Mouse (Mus musculus) retina, embryonic 14.5 days (tissue): ENCODE measurements around the gene E4f1.

Experiments
- DNase-seq: peaks from one replicate; pipeline ENCODE4 v3.0.0-alpha.2; 2015; ENCODE audit warnings: low spot score

E4f1 gene

DNA sequence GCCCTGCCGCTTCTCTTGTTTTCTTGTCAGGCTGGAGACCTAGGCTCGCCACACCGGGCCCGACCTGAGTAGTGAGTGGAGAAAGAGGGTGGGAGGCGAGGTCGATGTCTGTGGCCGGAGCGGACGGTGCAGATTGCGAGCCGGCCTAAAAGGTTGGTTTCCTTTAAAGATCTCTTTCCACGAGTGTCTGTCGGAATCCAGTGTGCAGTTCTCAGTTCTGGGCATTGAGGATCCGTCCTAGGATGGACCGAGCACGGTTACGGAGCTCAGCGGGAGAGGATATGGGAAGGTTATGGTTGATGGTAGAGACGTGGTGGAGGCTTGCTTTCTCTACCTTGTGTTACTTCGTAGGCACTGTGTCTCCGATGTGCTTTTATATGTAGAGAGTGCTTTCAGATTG is 55.1 kb downstream of the E4f1 start:
- peak; percentile 30 for DNase-seq

DNA sequence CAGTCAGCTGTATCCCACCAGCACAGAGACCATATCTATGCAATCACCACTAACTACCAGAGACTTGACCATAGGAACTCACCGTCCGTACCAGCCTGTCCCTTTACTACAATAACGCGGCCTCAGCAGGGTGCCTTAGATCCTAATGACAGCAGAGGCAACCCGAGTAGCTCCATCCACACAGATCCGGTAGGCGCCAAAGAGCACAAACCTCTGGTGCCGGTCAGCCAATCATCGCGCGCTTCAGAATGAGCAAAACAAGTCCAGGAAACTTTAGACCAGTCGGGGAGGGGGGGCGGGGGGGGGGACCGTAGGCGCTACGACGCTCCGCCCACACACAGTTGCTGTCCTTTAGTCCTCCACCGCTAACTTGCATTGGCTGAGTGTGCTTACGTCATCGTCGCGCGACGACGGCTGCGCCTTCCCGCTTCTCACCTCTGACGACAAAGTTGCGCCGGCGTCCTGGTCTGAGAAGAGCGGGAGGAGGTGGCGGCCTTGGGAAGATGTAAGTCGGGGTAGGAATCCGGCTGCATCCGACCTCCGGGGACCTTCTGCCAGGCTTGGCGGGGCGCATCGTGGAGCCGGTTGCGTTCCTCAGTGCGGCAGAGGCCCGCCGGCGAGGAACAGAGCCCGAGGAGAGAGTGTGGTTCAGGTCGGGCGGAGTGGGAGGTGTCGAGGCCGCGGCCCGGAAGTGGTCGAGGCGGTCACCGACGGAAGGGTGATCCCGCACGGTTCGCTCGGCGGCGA is 55.7 kb downstream of the E4f1 start, which contains the start of gene Rnps1:
Gene Rnps1 (plus strand): TSS at position 336 of the 747 bp plus-strand sequence.
- DNase-seq, result peak; percentile 100

GRCm38 (mm10) chr17:24413557-24414211 is 56.4 kb downstream of the E4f1 start:
- DNase-seq, result no peak

DNA sequence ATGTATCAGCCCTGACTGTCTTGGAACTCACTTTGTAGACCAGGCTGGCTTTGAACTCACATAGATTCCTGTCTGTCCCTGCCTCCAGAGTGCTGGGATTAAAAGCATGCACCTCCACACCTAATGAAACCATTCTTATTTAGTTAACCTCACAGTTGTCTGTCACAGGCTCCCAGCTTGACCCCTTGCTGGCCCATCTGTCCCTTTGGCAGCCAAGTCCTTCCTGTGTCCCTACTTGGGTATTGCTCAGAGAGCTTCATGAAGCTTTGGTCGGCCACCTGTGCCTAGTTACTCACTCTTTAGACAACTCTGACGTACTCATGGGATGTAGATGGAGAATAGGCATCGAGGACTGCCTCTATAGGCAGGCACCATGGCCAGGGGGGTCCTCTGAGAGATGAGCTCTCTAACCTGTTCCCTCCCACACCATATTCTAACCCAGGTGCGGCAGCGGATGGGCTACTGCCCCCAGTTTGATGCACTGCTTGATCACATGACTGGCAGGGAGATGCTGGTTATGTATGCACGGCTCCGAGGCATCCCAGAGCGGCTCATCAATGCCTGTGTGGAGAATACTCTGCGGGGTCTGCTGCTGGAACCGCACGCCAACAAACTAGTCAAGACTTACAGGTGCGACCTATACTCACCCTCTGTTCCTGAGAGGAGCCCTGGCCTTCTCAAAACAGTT is 62.9 kb downstream of the E4f1 start:
- DNase-seq, result no peak

GRCm38 (mm10) chr17:24402371-24402770 is 67.7 kb downstream of the E4f1 start:
- no peak for DNase-seq

DNA sequence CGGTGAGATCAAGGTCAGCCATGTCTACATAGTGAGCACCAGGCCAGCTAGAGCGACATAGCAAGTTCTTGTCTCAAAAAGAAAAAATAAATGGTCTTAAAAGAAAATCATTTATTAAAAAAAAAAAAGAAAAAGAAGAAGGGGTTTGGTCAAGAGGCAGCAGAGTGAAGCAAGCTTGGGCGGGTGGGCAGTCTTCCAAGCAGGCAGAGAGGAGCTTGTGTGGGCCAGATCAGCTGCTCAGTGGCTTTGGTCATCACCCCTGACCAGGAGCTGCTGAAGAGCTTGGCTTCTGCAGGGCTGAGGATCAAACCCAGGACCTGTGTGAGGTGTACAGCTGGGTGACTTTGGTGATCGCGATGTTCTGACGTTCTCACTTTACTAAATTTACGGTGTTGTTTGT is 75.7 kb downstream of the E4f1 start:
- no peak for DNase-seq
